Mouse (Mus musculus) embryo, embryonic 10.5 days (tissue): ENCODE measurements around the gene Gm45521.

Source experiments
- DNase-seq: peaks from one replicate; pipeline ENCODE4 v3.0.0-alpha.2; 2015; ENCODE audit warnings: low spot score

Gene Gm45521

GRCm38 (mm10) chr14:7952610-7953254 lies 4.4 kb upstream of the Gm45521 start:
- peak; percentile 55 for DNase-seq

- no peak for DNase-seq
Measured at GRCm38 (mm10) chr14:7954071-7954471, 3.0 kb upstream of the Gm45521 start.

- DNase-seq: no peak
Measured at GRCm38 (mm10) chr14:7956427-7956826, 661 bp upstream of the Gm45521 start.

DNA sequence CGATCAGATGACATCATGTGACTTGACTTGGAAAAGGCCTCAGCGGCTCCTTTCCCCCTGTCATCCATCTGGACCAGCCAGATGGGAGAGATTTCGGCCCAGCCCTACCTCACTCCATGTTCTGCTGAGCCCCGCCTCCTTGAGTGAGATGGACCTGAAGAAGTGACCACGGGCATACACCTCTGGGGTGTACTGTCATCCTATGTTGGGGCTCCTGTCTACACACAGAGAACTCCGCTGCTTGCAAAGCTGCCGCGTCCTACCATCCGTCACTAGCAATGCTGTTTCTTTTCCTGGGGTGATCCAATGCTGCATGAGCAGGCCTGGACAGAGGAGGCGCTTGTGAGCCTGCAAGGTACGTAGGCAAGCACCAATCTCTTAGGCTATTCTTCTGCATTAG lies 3.5 kb downstream of the Gm45521 start:
- peak; percentile 55 for DNase-seq

DNA sequence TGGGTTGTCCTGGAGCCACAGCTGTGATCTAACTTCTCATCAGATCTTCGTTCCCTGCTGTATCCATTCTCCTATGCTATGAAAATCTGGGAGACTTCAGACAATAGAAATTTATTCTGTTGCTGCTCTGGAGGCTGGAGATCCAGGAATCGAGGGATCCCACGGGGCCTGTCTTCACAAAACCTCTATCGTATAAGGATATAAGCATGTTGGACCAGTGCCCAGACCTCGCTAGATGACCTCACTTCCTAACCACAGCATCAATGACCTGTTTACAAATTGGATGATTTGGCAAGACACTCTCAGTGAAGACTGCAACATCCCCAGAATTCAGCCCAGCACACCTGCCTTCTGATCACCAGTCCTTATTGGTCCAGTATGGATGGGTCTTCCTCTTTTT lies 4.6 kb downstream of the Gm45521 start:
- DNase-seq: no peak

GRCm38 (mm10) chr14:7962626-7963025 lies 5.5 kb downstream of the Gm45521 start:
- no peak for DNase-seq

DNA sequence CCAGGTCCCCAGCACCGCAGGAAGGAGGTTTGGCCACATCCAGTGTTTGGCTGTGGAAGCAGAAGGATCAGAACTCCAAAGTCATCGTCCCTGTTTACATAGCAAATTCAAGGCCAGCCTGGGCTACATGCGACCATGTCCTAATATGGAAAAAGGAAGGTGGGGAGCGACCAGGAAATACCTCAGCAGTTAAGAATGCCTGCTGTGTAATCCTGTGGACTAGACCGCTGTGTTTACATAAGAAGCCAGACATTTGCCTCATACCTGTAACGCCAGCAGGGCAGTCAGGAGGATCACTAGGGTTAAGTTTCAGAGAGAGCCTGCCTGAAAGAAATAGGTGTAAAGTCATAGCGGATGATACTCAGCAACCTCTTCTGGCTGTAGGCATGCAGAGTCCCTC lies 6.1 kb downstream of the Gm45521 start:
- no peak for DNase-seq

GRCm38 (mm10) chr14:7964219-7964889 lies 7.3 kb downstream of the Gm45521 start:
- DNase-seq: peak; percentile 91

- DNase-seq: no peak
Measured at GRCm38 (mm10) chr14:7971889-7972493, 14.9 kb downstream of the Gm45521 start.

DNA sequence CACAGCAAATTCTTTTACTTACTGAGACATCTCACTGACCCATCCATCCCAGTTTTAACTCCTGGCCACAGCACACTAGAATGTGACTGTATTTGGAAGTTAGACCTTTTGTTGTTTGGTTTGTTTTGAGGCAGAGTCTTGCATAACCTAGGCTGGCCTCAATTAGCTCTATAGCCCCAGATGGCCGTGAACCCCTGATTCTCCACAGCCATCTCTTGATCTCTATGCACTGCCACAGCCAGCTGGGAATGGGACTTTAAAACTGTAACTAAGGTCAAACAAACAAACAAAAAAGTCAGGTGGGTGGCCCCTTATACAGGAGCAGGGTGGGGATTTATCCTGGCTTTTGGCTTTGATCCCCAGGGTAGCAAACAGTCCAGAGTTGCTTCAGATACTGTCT lies 17.6 kb downstream of the Gm45521 start:
- DNase-seq: no peak

DNA sequence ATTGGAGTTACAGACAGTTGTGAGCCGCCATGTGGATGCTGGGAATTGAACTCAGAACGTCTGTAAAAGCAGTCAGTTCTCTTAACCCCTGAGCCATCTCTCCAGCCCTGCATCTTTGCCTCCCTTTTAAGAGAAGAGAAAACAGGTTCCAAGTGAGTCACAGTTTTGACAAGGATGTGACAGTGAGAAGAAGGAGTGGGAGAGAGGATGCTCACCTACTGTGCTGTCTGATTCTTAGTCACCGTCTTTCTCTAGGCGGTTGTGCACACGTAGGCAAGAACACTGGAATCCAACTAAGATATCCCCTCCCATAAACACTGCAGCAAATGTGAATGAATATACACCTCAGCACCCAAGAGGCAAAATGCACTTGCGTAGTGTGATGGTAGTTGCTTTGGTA lies 18.1 kb downstream of the Gm45521 start:
- no peak for DNase-seq

DNA sequence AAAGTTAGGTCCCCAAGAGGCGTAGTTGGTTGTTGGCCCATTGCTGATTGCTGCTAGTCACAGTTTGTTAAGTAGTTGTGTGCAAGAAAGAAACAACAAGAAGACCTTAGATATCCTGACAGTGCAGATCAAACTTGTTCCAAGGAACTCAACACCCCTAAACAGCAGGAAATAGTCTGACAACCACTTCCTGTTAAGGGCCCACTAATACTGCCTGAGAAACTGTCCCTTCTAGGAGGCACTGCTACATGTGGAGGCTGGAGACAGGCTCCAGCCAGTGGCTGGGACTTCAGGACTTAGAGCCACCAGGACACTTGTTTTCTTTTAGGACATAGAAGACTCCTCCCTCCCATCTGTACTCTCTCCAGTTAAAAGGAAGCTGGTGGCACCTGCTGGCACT lies 20.4 kb downstream of the Gm45521 start:
- no peak for DNase-seq

DNA sequence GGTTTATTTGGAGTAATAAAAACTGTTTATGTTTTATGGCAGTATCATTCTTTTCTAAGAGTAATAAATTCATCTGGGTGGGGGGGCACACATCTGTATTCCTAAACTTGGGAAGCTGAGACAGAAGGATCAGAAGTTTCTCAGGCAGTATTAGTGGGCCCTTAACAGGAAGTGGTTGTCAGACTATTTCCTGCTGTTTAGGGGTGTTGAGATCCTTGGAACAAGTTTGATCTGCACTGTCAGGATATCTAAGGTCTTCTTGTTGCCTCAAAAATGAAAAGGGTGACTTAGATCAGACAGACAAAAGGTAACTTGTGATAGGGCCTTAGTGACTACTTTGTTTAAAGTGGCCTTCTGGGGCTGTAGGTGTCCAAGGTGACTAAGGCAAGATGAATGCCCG lies 21.1 kb downstream of the Gm45521 start:
- DNase-seq: no peak

DNA sequence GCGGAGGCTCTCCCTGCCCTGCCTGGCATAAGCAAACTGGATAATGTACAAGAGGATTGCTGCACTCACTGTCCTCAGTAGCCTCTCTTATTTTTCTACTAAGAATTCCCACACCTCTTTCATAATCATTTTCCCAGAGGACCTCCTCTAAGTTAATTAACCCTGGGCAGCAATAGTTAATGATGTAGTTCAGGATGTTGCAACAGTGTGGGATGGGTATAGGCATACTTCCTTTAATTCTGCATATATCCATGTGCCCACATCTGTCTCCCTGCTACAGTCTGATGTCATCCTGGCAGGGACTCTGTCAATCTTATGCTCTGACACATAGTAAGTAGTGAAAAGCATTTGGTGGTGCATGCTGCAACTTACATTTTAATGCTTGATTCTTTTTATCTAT lies 24.1 kb downstream of the Gm45521 start:
- DNase-seq: no peak

DNA sequence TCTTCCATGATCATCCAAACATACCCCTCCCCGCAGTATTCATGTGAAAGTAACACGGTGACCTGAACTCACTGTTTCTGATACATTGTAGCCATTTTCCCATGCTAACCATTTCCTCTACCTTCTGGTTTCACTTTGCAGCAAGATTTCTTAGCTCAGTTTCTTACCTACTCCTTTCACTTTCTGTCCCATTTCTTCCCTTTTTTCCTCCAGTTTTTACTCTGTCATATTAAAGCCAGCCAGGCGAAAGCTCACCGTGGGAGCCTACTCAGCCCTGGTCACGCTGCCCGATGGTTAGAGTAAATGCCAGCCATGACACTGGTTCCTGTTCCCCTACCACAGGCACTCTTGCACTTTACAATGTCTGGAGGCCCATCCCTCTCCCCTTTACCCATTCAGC lies 29.8 kb downstream of the Gm45521 start:
- no peak for DNase-seq

- DNase-seq: no peak
Measured at GRCm38 (mm10) chr14:7989371-7989770, 32.3 kb downstream of the Gm45521 start.

- no peak for DNase-seq
Measured at GRCm38 (mm10) chr14:7989961-7990360, 32.9 kb downstream of the Gm45521 start.

DNA sequence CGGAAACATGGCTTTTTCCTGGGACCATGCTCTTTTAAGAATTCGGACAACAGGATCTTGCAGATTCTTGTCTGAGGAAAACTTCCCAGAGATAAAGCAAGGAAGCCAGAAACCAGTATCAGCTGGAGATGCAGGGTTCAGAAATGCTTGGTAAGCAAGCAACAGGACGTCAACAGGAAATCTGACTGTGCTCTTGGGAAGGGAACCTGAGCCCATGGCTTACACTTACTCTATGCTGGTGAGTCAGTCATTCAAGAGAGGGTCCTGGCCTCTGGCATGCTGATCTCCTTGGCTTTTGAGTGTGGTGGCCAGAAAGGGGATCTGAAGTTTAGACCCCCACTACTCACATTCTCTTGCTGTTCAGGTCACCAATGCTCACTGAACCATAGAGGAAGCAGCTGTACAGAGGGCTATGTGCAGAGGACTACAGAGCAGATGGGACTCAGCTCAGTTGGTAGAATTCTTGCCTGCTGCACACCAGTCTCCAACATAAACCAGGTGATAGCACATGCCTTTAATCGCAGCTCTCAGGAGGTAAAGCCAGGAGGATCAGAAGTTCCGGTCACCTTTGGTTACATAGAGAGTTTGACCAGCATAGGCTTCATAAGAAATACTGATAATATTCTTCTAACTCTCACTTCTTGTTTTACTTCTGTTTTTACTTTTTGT lies 34.2 kb downstream of the Gm45521 start:
- DNase-seq: peak; percentile 39

DNA sequence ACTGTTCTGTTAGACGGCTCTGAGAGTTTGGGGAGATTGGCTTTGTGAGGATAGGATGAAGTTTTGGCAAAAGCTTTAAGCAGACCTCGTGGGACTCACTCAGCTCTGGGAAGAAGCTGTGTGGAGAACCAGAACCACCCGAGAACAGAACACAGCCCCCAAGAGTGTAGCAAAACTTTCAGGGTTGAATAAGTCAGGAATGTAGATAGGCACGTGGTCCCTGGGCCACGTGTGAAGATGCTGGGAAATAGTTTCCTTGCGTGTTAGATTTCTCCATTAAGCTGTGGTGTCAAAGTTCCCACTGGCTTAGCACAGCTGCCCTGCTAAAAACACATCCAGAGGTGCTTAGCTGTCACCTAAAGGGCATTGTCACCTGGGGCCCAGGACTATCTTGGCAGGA lies 35.1 kb downstream of the Gm45521 start:
- DNase-seq: no peak

- peak; percentile 19 for DNase-seq
Measured at GRCm38 (mm10) chr14:7994271-7994767, 37.2 kb downstream of the Gm45521 start, which contains the start of gene Dnase1l3. TSS of gene Dnase1l3 (minus strand) at chr14:7994573.

- peak; percentile 92 for DNase-seq
Measured at GRCm38 (mm10) chr14:7997255-7997696, 40.2 kb downstream of the Gm45521 start.

GRCm38 (mm10) chr14:7999030-7999429 lies 41.9 kb downstream of the Gm45521 start:
- DNase-seq: no peak

- no peak for DNase-seq
Measured at GRCm38 (mm10) chr14:7999435-7999834, 42.3 kb downstream of the Gm45521 start.
